Mouse (Mus musculus): ENCODE data around the gene Prpf8. TPM values are rescaled to one million over a fixed set of nuclear protein-coding genes. Genes with fewer than 3 reads are reported as not detected.
"Not testable (repeated sequence)": the region's sequence is repeated elsewhere in the genome, so short reads cannot be mapped to it uniquely, and the experiment has no call there.

Gene Prpf8
- total and polyA plus RNA-seq, 3 experiments = 49.0 to 93.2 (median 84.4) TPM

GRCm38 (mm10) chr11:75452081-75452480 lies 34.5 kb upstream of the Prpf8 start:
- no peak overlapping the region for H3K27ac ChIP-seq
- WGBS = 93% methylated on average over 8 of the region's 8 CpGs
- intact Hi-C loops (cut with DNase I) = no loop called here
- no peak for TF ChIP-seq POLR2A (IDR thresholded peaks at IDR 0.05; ENCODE audit: insufficient read depth, low read depth, low read length)
- no peak for TF ChIP-seq EP300 (IDR thresholded peaks at IDR 0.05; ENCODE audit: insufficient read depth, low read depth, low read length)
- no peak for TF ChIP-seq CTCF (IDR thresholded peaks at IDR 0.05)
- H3K36me3 ChIP-seq (ENCODE audit: control insufficient read depth, insufficient read depth, low read length) = no peaks in the 10 kb centered on the region
- H3K9ac ChIP-seq (ENCODE audit: low read depth, low read length) = no peak overlapping the region
- H3K79me2 ChIP-seq (replicated peaks; ENCODE audit: control insufficient read depth, insufficient read depth, low read length) = 0 out of 2 replicates have a peak, but pooled peaks cover 1% of the 10 kb centered on the region
- DNase-seq = no peak
- no peak overlapping the region for H3K4me3 ChIP-seq
- peaks cover 8% of the 10 kb centered on the region for H3K4me1 ChIP-seq (ENCODE audit: control insufficient read depth, insufficient read depth, low read length)
- no peaks in the 10 kb centered on the region for H3K27me3 ChIP-seq (ENCODE audit: control insufficient read depth, insufficient read depth, low read length)

- TF ChIP-seq POLR2A (IDR thresholded peaks at IDR 0.05; ENCODE audit: insufficient read depth, low read depth, low read length) = no peak
- no peak for TF ChIP-seq CTCF (IDR thresholded peaks at IDR 0.05)
- no peak for TF ChIP-seq EP300 (IDR thresholded peaks at IDR 0.05; ENCODE audit: insufficient read depth, low read depth, low read length)
- Histone ChIP-seq H3K27ac (no peak overlapping the region), H3K36me3 (ENCODE audit: control insufficient read depth, insufficient read depth, low read length) (no peaks in the 10 kb centered on the region), H3K79me2 (replicated peaks; ENCODE audit: control insufficient read depth, insufficient read depth, low read length) (0 out of 2 replicates have a peak, but pooled peaks cover 1% of the 10 kb centered on the region), H3K9ac (ENCODE audit: low read depth, low read length) (no peak overlapping the region), H3K27me3 (ENCODE audit: control insufficient read depth, insufficient read depth, low read length) (no peaks in the 10 kb centered on the region), H3K4me3 (no peak overlapping the region), H3K4me1 (ENCODE audit: control insufficient read depth, insufficient read depth, low read length) (peaks cover 8% of the 10 kb centered on the region)
- 93% methylated on average over 31 of the region's 31 CpGs for WGBS
- intact Hi-C loops (cut with DNase I) = no loop called here
- peak in 1 of 2 experiments; percentile 16 for DNase-seq
Measured at GRCm38 (mm10) chr11:75452812-75453557, 33.6 kb upstream of the Prpf8 start.

- Histone ChIP-seq H3K27me3 (ENCODE audit: control insufficient read depth, insufficient read depth, low read length) (no peaks in the 10 kb centered on the region), H3K4me1 (ENCODE audit: control insufficient read depth, insufficient read depth, low read length) (peaks cover 15% of the 10 kb centered on the region), H3K79me2 (replicated peaks; ENCODE audit: control insufficient read depth, insufficient read depth, low read length) (0 out of 2 replicates have a peak, but pooled peaks cover 1% of the 10 kb centered on the region), H3K4me3 (peak within 1 kb of the TSS; percentile 87), H3K27ac (peak within 1 kb of the TSS; percentile 71), H3K36me3 (ENCODE audit: control insufficient read depth, insufficient read depth, low read length) (peaks cover 3% of the 10 kb centered on the region), H3K9ac (ENCODE audit: low read depth, low read length) (peak within 1 kb of the TSS; percentile 73)
- peak; percentile 83 for TF ChIP-seq POLR2A (IDR thresholded peaks at IDR 0.05; ENCODE audit: insufficient read depth, low read depth, low read length)
- TF ChIP-seq EP300 (IDR thresholded peaks at IDR 0.05; ENCODE audit: insufficient read depth, low read depth, low read length) = peak; percentile 81
- peak; percentile 69 for TF ChIP-seq CTCF (IDR thresholded peaks at IDR 0.05)
- intact Hi-C loops (cut with DNase I) = no loop called here
- peak; percentile 88 to 93 for DNase-seq
- 4% methylated on average over 56 of the region's 56 CpGs for WGBS
Measured at GRCm38 (mm10) chr11:75453991-75454930, 32.4 kb upstream of the Prpf8 start, which contains the start of gene Wdr81. Gene Wdr81, minus strand, starts transcription at chr11:75454717.

GRCm38 (mm10) chr11:75455041-75455736 lies 31.4 kb upstream of the Prpf8 start:
- Histone ChIP-seq H3K79me2 (replicated peaks; ENCODE audit: control insufficient read depth, insufficient read depth, low read length) (0 out of 2 replicates have a peak, but pooled peaks cover 1% of the 10 kb centered on the region), H3K27me3 (ENCODE audit: control insufficient read depth, insufficient read depth, low read length) (no peaks in the 10 kb centered on the region), H3K36me3 (ENCODE audit: control insufficient read depth, insufficient read depth, low read length) (peaks cover 8% of the 10 kb centered on the region), H3K27ac (peak overlapping the region; percentile 71), H3K4me1 (ENCODE audit: control insufficient read depth, insufficient read depth, low read length) (peaks cover 23% of the 10 kb centered on the region), H3K9ac (ENCODE audit: low read depth, low read length) (peak overlapping the region; percentile 47), H3K4me3 (peak overlapping the region; percentile 87)
- peak; percentile 23 to 36 for DNase-seq
- intact Hi-C loops (cut with DNase I) = no loop called here
- WGBS = 54% methylated on average over 10 of the region's 10 CpGs
- no peak for TF ChIP-seq POLR2A (IDR thresholded peaks at IDR 0.05; ENCODE audit: insufficient read depth, low read depth, low read length)
- no peak for TF ChIP-seq EP300 (IDR thresholded peaks at IDR 0.05; ENCODE audit: insufficient read depth, low read depth, low read length)
- TF ChIP-seq CTCF (IDR thresholded peaks at IDR 0.05) = no peak

- H3K27me3 ChIP-seq (ENCODE audit: control insufficient read depth, insufficient read depth, low read length); intact Hi-C loops (cut with DNase I); DNase-seq; H3K27ac ChIP-seq; H3K4me3 ChIP-seq; H3K9ac ChIP-seq (ENCODE audit: low read depth, low read length); H3K79me2 ChIP-seq (replicated peaks; ENCODE audit: control insufficient read depth, insufficient read depth, low read length); H3K36me3 ChIP-seq (ENCODE audit: control insufficient read depth, insufficient read depth, low read length): not testable (repeated sequence)
- WGBS = 93% methylated on average over 2 of the region's 2 CpGs
- H3K4me1 ChIP-seq (ENCODE audit: control insufficient read depth, insufficient read depth, low read length) = peaks cover 23% of the 10 kb centered on the region
Measured at GRCm38 (mm10) chr11:75455971-75456370, 30.6 kb upstream of the Prpf8 start.
